Mouse (Mus musculus) heart, postnatal 0 days (tissue): ENCODE measurements around the gene Pwp1.

Experiments used
- CTCF ChIP-seq: IDR thresholded peaks from 2 replicates; pipeline ENCODE4 v1.5.1; 2016; ENCODE audit warnings: antibody characterized with exemption, control low read depth, low read depth
- EP300 ChIP-seq: IDR thresholded peaks from 2 replicates; pipeline ENCODE4 v1.6.1; 2016; ENCODE audit warnings: antibody characterized with exemption, low read depth

DNA sequence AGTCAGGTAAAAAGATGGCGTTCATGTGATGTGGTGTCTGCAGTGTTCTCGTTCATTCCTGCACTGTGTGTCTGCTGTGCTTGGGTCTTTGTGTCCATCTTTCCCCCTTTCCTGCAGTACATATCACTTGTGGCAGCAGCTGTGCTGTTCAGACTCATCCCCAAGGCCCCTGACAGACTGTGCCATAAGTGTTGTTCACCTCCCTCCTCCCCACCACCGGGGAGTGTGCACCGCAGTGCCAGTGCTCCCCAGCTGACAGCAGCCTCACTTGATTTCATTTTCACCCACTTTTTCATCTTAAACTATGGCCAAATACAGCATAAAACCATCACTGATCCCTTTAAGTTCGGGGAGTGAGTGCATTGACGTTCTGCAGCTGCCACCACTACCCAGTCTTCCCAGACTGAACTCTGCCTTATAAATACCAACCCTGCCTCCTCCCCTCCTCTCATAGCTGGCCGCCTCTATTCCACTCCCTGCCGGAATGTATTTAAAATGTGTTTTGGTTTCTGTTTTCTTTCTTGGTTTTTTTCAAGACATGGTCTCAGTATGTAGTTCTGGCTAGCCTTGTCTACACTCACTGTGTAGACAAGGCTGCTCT lies 50.7 kb downstream of the Pwp1 start:
- TF ChIP-seq CTCF, result no peak
- no peak for TF ChIP-seq EP300
